Mouse (Mus musculus): ENCODE measurements around the gene Sh3pxd2a.

DNA sequence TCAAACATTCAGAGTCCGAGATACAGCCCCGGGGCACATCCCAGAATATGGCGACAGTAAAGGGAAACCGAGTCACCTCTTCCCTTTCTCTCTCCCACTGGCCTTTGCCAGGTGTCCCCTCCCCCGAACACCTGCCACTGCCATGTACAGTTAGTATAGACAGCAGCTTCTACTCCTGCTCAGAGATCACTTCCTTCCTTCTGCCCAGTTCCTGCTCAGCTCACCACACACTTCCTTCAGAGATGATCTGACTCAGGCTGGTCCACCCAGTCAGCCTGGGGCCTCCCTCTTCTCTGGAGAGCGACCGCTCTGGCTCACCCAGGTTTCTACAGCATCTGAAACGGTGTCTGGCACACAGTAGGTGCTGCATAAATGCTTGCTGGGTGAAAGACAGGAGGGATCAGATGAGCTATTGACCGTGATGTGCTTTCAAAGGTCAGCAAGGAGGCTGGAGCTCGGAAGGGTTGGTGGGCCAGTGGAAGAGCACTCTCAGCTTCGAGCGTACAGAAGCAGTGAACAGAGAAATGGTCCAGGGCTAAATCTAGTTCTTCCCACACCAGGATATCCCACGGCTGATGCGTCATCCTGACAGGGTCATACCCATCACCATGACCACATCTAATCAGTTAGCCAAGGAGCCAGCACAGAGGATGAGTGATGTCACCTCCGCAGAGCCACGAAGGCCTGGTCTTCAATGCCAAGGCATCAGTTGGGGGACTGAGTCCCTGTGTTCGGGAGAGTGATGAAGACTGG, 22.5 kb downstream of the Sh3pxd2a start:
- TF ChIP-seq CTCF (IDR thresholded peaks at IDR 0.05) (no peak), POLR2A (IDR thresholded peaks at IDR 0.05; ENCODE audit: insufficient read depth, low read depth, low read length) (no peak), EP300 (IDR thresholded peaks at IDR 0.05; ENCODE audit: insufficient read depth, low read depth, low read length) (no peak)

All from heart, adult 2 months (tissue).